Mouse (Mus musculus): ENCODE measurements around the gene Fgfr2. TPM values are rescaled to one million over a fixed set of nuclear protein-coding genes. Genes with fewer than 3 reads are reported as not detected.

The Fgfr2 gene
- total RNA-seq, 1 experiment, result 37.5 TPM

GRCm38 (mm10) chr7:132323430-132323829, 799.7 kb downstream of the Fgfr2 start:
- Histone ChIP-seq H3K4me3 (ENCODE audit: insufficient read depth in 1 of 2, low read depth in 1 of 2, low read length in 2 of 2, poor library complexity in 1 of 2, severe bottlenecking in 1 of 2) (no peak overlapping the region), H3K27ac (ENCODE audit: insufficient read depth, low read depth, low read length, poor library complexity, severe bottlenecking) (no peak overlapping the region), H3K36me3 (ENCODE audit: control insufficient read depth, insufficient read depth, low read length, poor library complexity, severe bottlenecking) (no peaks in the 10 kb centered on the region), H3K9ac (ENCODE audit: insufficient read depth, low read depth, low read length, poor library complexity, severe bottlenecking) (no peak overlapping the region), H3K4me1 (ENCODE audit: control insufficient read depth in 2 of 2, insufficient read depth in 2 of 2, low read length in 2 of 2, poor library complexity in 1 of 2) (no peaks in the 10 kb centered on the region), H3K9me3 (ENCODE audit: control insufficient read depth, insufficient read depth, low read depth, low read length) (no peaks in the 10 kb centered on the region)
- DNase-seq (ENCODE audit: low read depth, low spot score), result no peak
- in situ Hi-C loops (cut with MboI; ENCODE audit: low sequenced_read_pairs in 2 of 2, unreplicated experiment in 2 of 2), result no loop called here
- TF ChIP-seq MAFK (IDR thresholded peaks at IDR 0.05; ENCODE audit: insufficient read depth, low read depth, low read length) (no peak), ZNF384 (IDR thresholded peaks at IDR 0.05; ENCODE audit: low read depth, low read length) (no peak), HCFC1 (IDR thresholded peaks at IDR 0.05; ENCODE audit: borderline replicate concordance, insufficient read depth, low read length) (no peak), CHD2 (IDR thresholded peaks at IDR 0.05; ENCODE audit: low read depth, low read length) (no peak), ZC3H11A (IDR thresholded peaks at IDR 0.05; ENCODE audit: borderline replicate concordance, low read depth, low read length) (no peak)

- Histone ChIP-seq H3K4me1 (ENCODE audit: control insufficient read depth in 2 of 2, insufficient read depth in 2 of 2, low read length in 2 of 2, poor library complexity in 1 of 2) (peaks cover 0 to 4% of the 10 kb centered on the region in 2 experiments; a peak in 1 of 4 replicates), H3K27ac (ENCODE audit: insufficient read depth, low read depth, low read length, poor library complexity, severe bottlenecking) (no peak overlapping the region), H3K9ac (ENCODE audit: insufficient read depth, low read depth, low read length, poor library complexity, severe bottlenecking) (no peak overlapping the region), H3K9me3 (ENCODE audit: control insufficient read depth, insufficient read depth, low read depth, low read length) (no peaks in the 10 kb centered on the region), H3K36me3 (ENCODE audit: control insufficient read depth, insufficient read depth, low read length, poor library complexity, severe bottlenecking) (no peaks in the 10 kb centered on the region), H3K4me3 (ENCODE audit: insufficient read depth in 1 of 2, low read depth in 1 of 2, low read length in 2 of 2, poor library complexity in 1 of 2, severe bottlenecking in 1 of 2) (no peak overlapping the region)
- DNase-seq (ENCODE audit: low read depth, low spot score), result no peak
- in situ Hi-C loops (cut with MboI; ENCODE audit: low sequenced_read_pairs in 2 of 2, unreplicated experiment in 2 of 2), result no loop called here
- TF ChIP-seq ZNF384 (IDR thresholded peaks at IDR 0.05; ENCODE audit: low read depth, low read length) (no peak), HCFC1 (IDR thresholded peaks at IDR 0.05; ENCODE audit: borderline replicate concordance, insufficient read depth, low read length) (no peak), ZC3H11A (IDR thresholded peaks at IDR 0.05; ENCODE audit: borderline replicate concordance, low read depth, low read length) (no peak), CHD2 (IDR thresholded peaks at IDR 0.05; ENCODE audit: low read depth, low read length) (no peak), MAFK (IDR thresholded peaks at IDR 0.05; ENCODE audit: insufficient read depth, low read depth, low read length) (no peak)
Observed at GRCm38 (mm10) chr7:132321392-132321958, 801.7 kb downstream of the Fgfr2 start.

- H3K4me1 ChIP-seq (ENCODE audit: control insufficient read depth in 2 of 2, insufficient read depth in 2 of 2, low read length in 2 of 2, poor library complexity in 1 of 2), result peaks cover 0 to 6% of the 10 kb centered on the region in 2 experiments; a peak in 1 of 4 replicates
- peak within 1 kb of the TSS; percentile 78 for H3K9ac ChIP-seq (ENCODE audit: insufficient read depth, low read depth, low read length, poor library complexity, severe bottlenecking)
- H3K36me3 ChIP-seq (ENCODE audit: control insufficient read depth, insufficient read depth, low read length, poor library complexity, severe bottlenecking), result no peaks in the 10 kb centered on the region
- peak; percentile 80 for DNase-seq (ENCODE audit: low read depth, low spot score)
- H3K4me3 ChIP-seq (ENCODE audit: insufficient read depth in 1 of 2, low read depth in 1 of 2, low read length in 2 of 2, poor library complexity in 1 of 2, severe bottlenecking in 1 of 2), result peak within 1 kb of the TSS; percentile 70 to 88
- no peak within 1 kb of the TSS; the same call in 1 of the 2 replicates for H3K27ac ChIP-seq (ENCODE audit: insufficient read depth, low read depth, low read length, poor library complexity, severe bottlenecking)
- no peak for TF ChIP-seq CHD2 (IDR thresholded peaks at IDR 0.05; ENCODE audit: low read depth, low read length)
- TF ChIP-seq MAFK (IDR thresholded peaks at IDR 0.05; ENCODE audit: insufficient read depth, low read depth, low read length), result no peak; the same call in 1 of the 2 replicates
- TF ChIP-seq ZC3H11A (IDR thresholded peaks at IDR 0.05; ENCODE audit: borderline replicate concordance, low read depth, low read length), result no peak
- no peak for TF ChIP-seq ZNF384 (IDR thresholded peaks at IDR 0.05; ENCODE audit: low read depth, low read length)
- no peak for TF ChIP-seq HCFC1 (IDR thresholded peaks at IDR 0.05; ENCODE audit: borderline replicate concordance, insufficient read depth, low read length)
- H3K9me3 ChIP-seq (ENCODE audit: control insufficient read depth, insufficient read depth, low read depth, low read length), result no peaks in the 10 kb centered on the region
- in situ Hi-C loops (cut with MboI; ENCODE audit: low sequenced_read_pairs in 2 of 2, unreplicated experiment in 2 of 2), result no loop called here
Observed at GRCm38 (mm10) chr7:132317036-132317541, 806.1 kb downstream of the Fgfr2 start, which contains the start of gene Chst15. Chst15 (minus strand) TSS chr7:132317228.

- no peak overlapping the region for H3K27ac ChIP-seq (ENCODE audit: insufficient read depth, low read depth, low read length, poor library complexity, severe bottlenecking)
- TF ChIP-seq ZNF384 (IDR thresholded peaks at IDR 0.05; ENCODE audit: low read depth, low read length) (no peak), MAFK (IDR thresholded peaks at IDR 0.05; ENCODE audit: insufficient read depth, low read depth, low read length) (no peak), ZC3H11A (IDR thresholded peaks at IDR 0.05; ENCODE audit: borderline replicate concordance, low read depth, low read length) (no peak), HCFC1 (IDR thresholded peaks at IDR 0.05; ENCODE audit: borderline replicate concordance, insufficient read depth, low read length) (no peak), CHD2 (IDR thresholded peaks at IDR 0.05; ENCODE audit: low read depth, low read length) (no peak)
- in situ Hi-C loops (cut with MboI; ENCODE audit: low sequenced_read_pairs in 2 of 2, unreplicated experiment in 2 of 2), result no loop called here
- peak; percentile 38 for DNase-seq (ENCODE audit: low read depth, low spot score)
- H3K9ac ChIP-seq (ENCODE audit: insufficient read depth, low read depth, low read length, poor library complexity, severe bottlenecking), result peak overlapping the region; percentile 78
- peaks cover 0 to 6% of the 10 kb centered on the region in 2 experiments; a peak in 1 of 4 replicates for H3K4me1 ChIP-seq (ENCODE audit: control insufficient read depth in 2 of 2, insufficient read depth in 2 of 2, low read length in 2 of 2, poor library complexity in 1 of 2)
- no peaks in the 10 kb centered on the region for H3K9me3 ChIP-seq (ENCODE audit: control insufficient read depth, insufficient read depth, low read depth, low read length)
- H3K36me3 ChIP-seq (ENCODE audit: control insufficient read depth, insufficient read depth, low read length, poor library complexity, severe bottlenecking), result no peaks in the 10 kb centered on the region
- H3K4me3 ChIP-seq (ENCODE audit: insufficient read depth in 1 of 2, low read depth in 1 of 2, low read length in 2 of 2, poor library complexity in 1 of 2, severe bottlenecking in 1 of 2), result peak overlapping the region; percentile 70 to 88
Observed at GRCm38 (mm10) chr7:132316101-132317035, 806.8 kb downstream of the Fgfr2 start.
